Mouse (Mus musculus) cerebellum, adult 2 months (tissue): ENCODE results near the gene Terf2. TPM values are rescaled to one million over a fixed set of nuclear protein-coding genes. Genes with fewer than 3 reads are reported as not detected.

ENCODE experiments used
- DNase-seq, 2 experiments: peaks; one replicate each; pipeline ENCODE4 v3.0.0; 2021
- H3K27ac ChIP-seq: fragments of 200-500 bp; 2 replicates; pipeline ENCODE4 v1.5.1; 2012; ENCODE audit warnings: low read length, control low read depth, inconsistent platforms; ENCODE audit not compliant: insufficient read depth
- H3K27me3 ChIP-seq: fragments of 200-500 bp; 2 replicates; pipeline ENCODE4 v1.6.1; 2012; ENCODE audit warnings: inconsistent platforms, mild to moderate bottlenecking, low read length, moderate library complexity; ENCODE audit not compliant: control insufficient read depth, insufficient read depth
- H3K4me1 ChIP-seq: fragments of 200-500 bp; 2 replicates; pipeline ENCODE4 v1.6.1; 2011; ENCODE audit warnings: low read length; ENCODE audit not compliant: control insufficient read depth, insufficient read depth
- H3K4me3 ChIP-seq: fragments of 200-500 bp; replicated peaks from 2 replicates; pipeline ENCODE3; 2011; ENCODE audit warnings: mild to moderate bottlenecking, low read depth, low read length, control low read depth; ENCODE audit not compliant: insufficient read depth
- CTCF ChIP-seq: fragments of 200-500 bp; IDR thresholded peaks from 2 replicates; pipeline ENCODE4 v1.5.1; 2011; ENCODE audit warnings: low read depth, mild to moderate bottlenecking, control low read depth, low read length, moderate library complexity, borderline replicate concordance; ENCODE audit not compliant: insufficient read depth
- POLR2A ChIP-seq: fragments of 200-500 bp; IDR thresholded peaks from 2 replicates; pipeline ENCODE4 v1.6.1; 2011; ENCODE audit warnings: low read length, control low read depth, borderline replicate concordance; ENCODE audit not compliant: insufficient read depth
- WGBS: fragments of 180-500 bp; shearing (Covaris S2); methylation state at CpG from one replicate; pipeline ENCODE4 v1.1.7; 2018; 5-methylcytosine and 5-hydroxymethylcytosine counted together
- polyA plus RNA-seq: library from polyadenylated mRNA; depleted of rRNA; stranded (reverse); fragments of >200 nt; gene quantifications from 2 replicates; pipeline ENCODE4 v1.2.3, GENCODE M21; 2012

Gene Terf2
- polyA plus RNA-seq, 1 experiment, result 33.3 TPM

GRCm38 (mm10) chr8:107119412-107119811, 23.1 kb upstream of the Terf2 start:
- Histone ChIP-seq H3K27ac (no peak overlapping the region), H3K4me1 (peaks cover 3% of the 10 kb centered on the region), H3K27me3 (no peaks in the 10 kb centered on the region), H3K4me3 (no peak overlapping the region)
- WGBS, result 21% methylated on average over 9 of the region's 9 CpGs
- TF ChIP-seq POLR2A (no peak), CTCF (no peak)
- peak; percentile 41 to 47 for DNase-seq

DNA sequence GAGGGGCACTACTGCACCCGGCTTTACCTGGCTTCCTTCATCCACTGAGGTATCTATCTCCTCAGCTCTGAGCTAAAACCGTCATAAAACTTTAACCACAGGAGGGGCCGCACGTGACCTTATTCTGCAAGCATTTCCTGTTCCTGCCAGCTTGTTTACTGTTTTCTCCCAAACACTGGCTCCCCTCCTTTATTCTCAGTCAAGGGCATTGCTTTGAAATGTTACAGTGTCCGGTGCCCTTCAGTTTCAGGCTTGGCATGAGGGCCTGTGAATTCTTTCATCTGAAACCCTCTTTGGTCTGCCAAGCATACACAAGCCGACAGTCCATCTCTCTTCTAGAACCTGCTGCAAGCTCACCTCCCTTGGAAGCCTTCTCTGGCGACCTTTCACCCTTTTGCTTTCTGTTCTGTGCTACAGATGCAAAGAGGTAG, 22.5 kb upstream of the Terf2 start:
- no peak overlapping the region for H3K4me3 ChIP-seq
- H3K27ac ChIP-seq, result no peak overlapping the region
- H3K4me1 ChIP-seq, result peaks cover 3% of the 10 kb centered on the region
- no peak for DNase-seq
- no peaks in the 10 kb centered on the region for H3K27me3 ChIP-seq
- TF ChIP-seq POLR2A, result no peak
- 54% methylated on average over 7 of the region's 7 CpGs for WGBS

DNA sequence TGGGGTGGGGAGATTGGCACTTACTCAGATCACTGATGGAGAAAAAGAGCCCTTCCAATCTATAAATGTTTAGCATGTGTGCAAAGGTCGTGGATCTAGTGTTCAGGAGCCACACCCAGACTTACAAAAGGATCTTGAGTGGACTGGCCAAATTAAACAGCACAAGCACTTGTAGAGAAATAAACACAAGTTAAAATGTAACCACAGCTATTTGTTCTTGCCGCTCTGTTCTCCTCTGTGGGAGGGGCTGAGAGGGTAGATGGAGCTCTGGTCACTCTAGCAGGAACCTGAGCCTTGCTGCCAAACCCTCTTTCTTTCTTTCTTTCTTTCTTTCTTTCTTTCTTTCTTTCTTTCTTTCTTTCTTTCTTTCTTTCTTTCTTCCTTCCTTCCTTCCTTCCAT, 20.7 kb upstream of the Terf2 start:
- Histone ChIP-seq H3K27ac (no peak overlapping the region), H3K4me1 (peaks cover 3% of the 10 kb centered on the region), H3K27me3 (no peaks in the 10 kb centered on the region), H3K4me3 (no peak overlapping the region)
- no peak for DNase-seq
- WGBS, result 67% methylated on average over 2 of the region's 2 CpGs
- no peak for TF ChIP-seq CTCF
- no peak for TF ChIP-seq POLR2A

GRCm38 (mm10) chr8:107116023-107116422, 19.7 kb upstream of the Terf2 start:
- TF ChIP-seq POLR2A, result no peak
- peak; percentile 76 for TF ChIP-seq CTCF

GRCm38 (mm10) chr8:107115008-107115320, 18.6 kb upstream of the Terf2 start:
- DNase-seq, result no peak
- Histone ChIP-seq H3K27ac (no peak overlapping the region), H3K4me3 (no peak overlapping the region), H3K27me3 (no peaks in the 10 kb centered on the region), H3K4me1 (peaks cover 3% of the 10 kb centered on the region)
- 84% methylated on average over 10 of the region's 10 CpGs for WGBS
- TF ChIP-seq POLR2A (no peak), CTCF (no peak)

More at GRCm38 (mm10) chr8:107116023-107116422, 19.7 kb upstream of the Terf2 start:
- no peak overlapping the region for H3K4me3 ChIP-seq
- peak; percentile 82 to 83 for DNase-seq
- H3K27ac ChIP-seq, result no peak overlapping the region
- WGBS, result 13% methylated on average over 11 of the region's 11 CpGs
- peaks cover 3% of the 10 kb centered on the region for H3K4me1 ChIP-seq
- no peaks in the 10 kb centered on the region for H3K27me3 ChIP-seq

- peaks cover 3% of the 10 kb centered on the region for H3K4me1 ChIP-seq
- H3K27me3 ChIP-seq, result no peaks in the 10 kb centered on the region
- TF ChIP-seq POLR2A (no peak), CTCF (no peak)
- no peak overlapping the region for H3K27ac ChIP-seq
- no peak for DNase-seq
- no peak overlapping the region for H3K4me3 ChIP-seq
- 51% methylated on average over 19 of the region's 19 CpGs for WGBS
These were observed 18.0 kb upstream of the Terf2 start for GRCm38 (mm10) chr8:107114150-107115007.

- Histone ChIP-seq H3K27me3 (no peaks in the 10 kb centered on the region), H3K4me1 (no peaks in the 10 kb centered on the region), H3K27ac (no peak overlapping the region), H3K4me3 (no peak overlapping the region)
- TF ChIP-seq CTCF (no peak), POLR2A (no peak)
- no peak for DNase-seq
- 63% methylated on average over 4 of the region's 4 CpGs for WGBS
These were observed 16.9 kb upstream of the Terf2 start for GRCm38 (mm10) chr8:107113209-107113608.
